Mouse (Mus musculus) cerebellum, adult 2 months (tissue): Measurements from ENCODE around the gene Cherp.

Experiments used
- CTCF ChIP-seq: fragments of 200-500 bp; IDR thresholded peaks from 2 replicates; pipeline ENCODE4 v1.5.1; 2011; ENCODE audit warnings: low read depth, mild to moderate bottlenecking, control low read depth, low read length, moderate library complexity, borderline replicate concordance; ENCODE audit not compliant: insufficient read depth
- POLR2A ChIP-seq: fragments of 200-500 bp; IDR thresholded peaks from 2 replicates; pipeline ENCODE4 v1.6.1; 2011; ENCODE audit warnings: low read length, control low read depth, borderline replicate concordance; ENCODE audit not compliant: insufficient read depth

- TF ChIP-seq CTCF (no peak), POLR2A (no peak)
These were observed 40.1 kb downstream of the Cherp start for GRCm38 (mm10) chr8:72434952-72435351.
